8 mouse cellular contexts compared by ENCODE assay signal in the genomic region with DNA sequence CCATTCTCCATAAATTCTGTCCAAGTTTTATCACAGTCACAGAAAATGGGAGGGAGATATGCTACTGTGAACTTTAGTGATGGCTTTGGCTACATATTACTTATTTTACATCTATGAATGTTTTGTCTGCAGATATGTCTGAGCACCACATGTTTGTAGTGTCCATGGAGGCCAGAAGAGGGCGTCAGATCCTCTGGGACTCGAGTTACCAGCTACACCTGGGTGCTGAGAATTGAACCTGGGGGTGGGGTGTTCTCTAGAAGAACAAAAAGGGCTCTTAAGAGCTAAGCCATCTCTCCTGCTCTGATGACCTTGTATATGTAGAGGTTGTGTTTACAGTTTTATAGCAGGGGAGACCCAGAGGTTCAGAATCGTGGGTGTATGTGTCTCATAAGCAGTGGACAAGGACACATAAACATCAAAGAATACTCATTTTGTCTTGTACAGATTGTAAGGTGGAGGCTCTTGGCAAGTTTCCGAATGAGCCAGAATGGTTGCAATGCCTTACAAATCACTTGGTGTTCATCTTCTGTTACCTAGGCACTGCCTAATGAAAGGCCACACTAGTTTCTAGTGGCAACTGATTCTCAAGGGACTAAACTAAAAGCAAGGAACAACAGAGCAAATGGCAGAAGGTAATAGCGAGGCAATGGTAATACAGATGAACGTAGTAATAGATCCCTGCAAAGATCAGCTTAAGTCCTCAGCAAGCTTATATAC. TPM values are rescaled to one million over a fixed set of nuclear protein-coding genes. Genes with fewer than 3 reads are reported as not detected.
DNase-seq lines count a peak whose midpoint lies in the region; ATAC-seq and TF ChIP-seq lines count a peak whose summit lies in the region.

No protein-coding gene starts in this region.

- H3K9me3 ChIP-seq in lung, embryonic 15.5 days = no peaks in the 10 kb centered on the region
- no peaks in the 10 kb centered on the region for H3K9me3 ChIP-seq in embryonic facial prominence, embryonic 14.5 days (ENCODE audit: control insufficient read depth, low read length)
- H3K9me3 ChIP-seq in limb, embryonic 14.5 days (ENCODE audit: control insufficient read depth, low read length) = no peaks in the 10 kb centered on the region
- H3K9me3 ChIP-seq in stomach, embryonic 14.5 days (ENCODE audit: control insufficient read depth, low read depth, low read length) = no peaks in the 10 kb centered on the region

- H3K27me3 ChIP-seq in lung, embryonic 15.5 days = no peaks in the 10 kb centered on the region
- H3K27me3 ChIP-seq in embryonic facial prominence, embryonic 14.5 days (replicated peaks; ENCODE audit: control insufficient read depth, insufficient read depth, low read length) = no peaks in the 10 kb centered on the region
- no peaks in the 10 kb centered on the region for H3K27me3 ChIP-seq in limb, embryonic 14.5 days (ENCODE audit: control insufficient read depth, insufficient read depth, low read length)
- H3K27me3 ChIP-seq in stomach, embryonic 14.5 days (ENCODE audit: control insufficient read depth, insufficient read depth, low read length) = no peaks in the 10 kb centered on the region

- peak overlapping the region; percentile 99 for H3K4me3 ChIP-seq in lung, embryonic 15.5 days
- H3K4me3 ChIP-seq in embryonic facial prominence, embryonic 14.5 days (ENCODE audit: low read depth, low read length) = peak overlapping the region; percentile 86; the same call in 1 of the 2 replicates
- peak overlapping the region; percentile 98; the same call in 1 of the 2 replicates for H3K4me3 ChIP-seq in limb, embryonic 14.5 days (replicated peaks; ENCODE audit: low read length)
- H3K4me3 ChIP-seq in stomach, embryonic 14.5 days (ENCODE audit: low read depth, low read length) = peak overlapping the region; percentile 91

- H3K27ac ChIP-seq in lung, embryonic 15.5 days = no peak overlapping the region
- no peak overlapping the region for H3K27ac ChIP-seq in embryonic facial prominence, embryonic 14.5 days (replicated peaks; ENCODE audit: low read depth, low read length)
- H3K27ac ChIP-seq in limb, embryonic 14.5 days (replicated peaks; ENCODE audit: low read depth, low read length) = no peak overlapping the region
- no peak overlapping the region for H3K27ac ChIP-seq in stomach, embryonic 14.5 days (ENCODE audit: low read length)

- H3K4me1 ChIP-seq in lung, embryonic 15.5 days = peaks cover 19% of the 10 kb centered on the region
- H3K4me1 ChIP-seq in embryonic facial prominence, embryonic 14.5 days (ENCODE audit: control insufficient read depth, insufficient read depth, low read length) = peaks cover 16% of the 10 kb centered on the region; the same call in 1 of the 2 replicates
- 0 out of 2 replicates have a peak, but pooled peaks cover 9% of the 10 kb centered on the region for H3K4me1 ChIP-seq in limb, embryonic 14.5 days (ENCODE audit: control insufficient read depth, insufficient read depth, low read length)
- peaks cover 11% of the 10 kb centered on the region; the same call in 1 of the 2 replicates for H3K4me1 ChIP-seq in stomach, embryonic 14.5 days (ENCODE audit: control insufficient read depth, insufficient read depth, low read length)

- no peak for DNase-seq in lung, postnatal 10 days
- DNase-seq in embryonic facial prominence, embryonic 14.5 days (ENCODE audit: low spot score) = no peak
- DNase-seq in limb, embryonic 14.5 days (ENCODE audit: low spot score) = no peak
- no peak for DNase-seq in adrenal gland, adult 18-20 months (ENCODE audit: low spot score in 2 of 2)
- no peak for DNase-seq in adrenal gland, adult 8-10 months

- H3K4me2 ChIP-seq in lung, embryonic 15.5 days = peak overlapping the region; percentile 95
- H3K4me2 ChIP-seq in embryonic facial prominence, embryonic 14.5 days (ENCODE audit: low read depth, low read length) = peak overlapping the region; percentile 80
- peak overlapping the region; percentile 85 for H3K4me2 ChIP-seq in limb, embryonic 14.5 days (replicated peaks; ENCODE audit: low read depth, low read length, severe bottlenecking)
- peak overlapping the region; percentile 90 for H3K4me2 ChIP-seq in stomach, embryonic 14.5 days (replicated peaks; ENCODE audit: low read depth, low read length)

- ATAC-seq in lung, embryonic 15.5 days (ENCODE audit: borderline replicate concordance, extremely low read depth, low FRiP score, low TSS enrichment) = no peak
- ATAC-seq in embryonic facial prominence, embryonic 14.5 days (ENCODE audit: low read depth) = no peak
- ATAC-seq in limb, embryonic 14.5 days (ENCODE audit: low FRiP score, low read depth) = no peak
- ATAC-seq in stomach, embryonic 14.5 days (ENCODE audit: insufficient number of reproducible peaks, insufficient read depth, low FRiP score, low read depth) = no peak
- ATAC-seq in inflammation-experienced regulatory T-cells, adult 6 months = no peak

- H3K36me3 ChIP-seq in lung, embryonic 15.5 days = no peaks in the 10 kb centered on the region
- H3K36me3 ChIP-seq in embryonic facial prominence, embryonic 14.5 days (ENCODE audit: control insufficient read depth, insufficient read depth, low read length) = no peaks in the 10 kb centered on the region
- H3K36me3 ChIP-seq in limb, embryonic 14.5 days (ENCODE audit: control insufficient read depth, insufficient read depth, low read length) = no peaks in the 10 kb centered on the region
- H3K36me3 ChIP-seq in stomach, embryonic 14.5 days (ENCODE audit: control insufficient read depth, insufficient read depth, low read length) = no peaks in the 10 kb centered on the region

- no peak for TF ChIP-seq POLR2A in limb, embryonic 14.5 days (IDR thresholded peaks at IDR 0.05; ENCODE audit: borderline replicate concordance, extremely low read depth, insufficient read depth, insufficient read length)

- WGBS in lung, embryonic 15.5 days = 36% methylated on average over 6 of the region's 6 CpGs
- WGBS in embryonic facial prominence, embryonic 14.5 days = 42% methylated on average over 6 of the region's 6 CpGs
- whole genome bisulfite sequencing in limb, embryonic 14.5 days = 48% methylated on average over 6 of the region's 6 CpGs
- WGBS in stomach, embryonic 14.5 days = 38% methylated on average over 6 of the region's 6 CpGs

- H3K9ac ChIP-seq in lung, embryonic 15.5 days = no peak overlapping the region
- no peak overlapping the region for H3K9ac ChIP-seq in embryonic facial prominence, embryonic 14.5 days (ENCODE audit: low read depth, low read length)
- H3K9ac ChIP-seq in limb, embryonic 14.5 days (ENCODE audit: low read depth, low read length, severe bottlenecking) = no peak overlapping the region
- no peak overlapping the region for H3K9ac ChIP-seq in stomach, embryonic 14.5 days (replicated peaks; ENCODE audit: low read depth, low read length)

RNA-seq across cellular contexts. Expression of gene Rnf145, which starts 1.0 kb away (rescaled TPM):
- 77.2 and 77.9 TPM in 2 replicates for polyA plus RNA-seq in lung, embryonic 15.5 days (2015; fragmentation: Nextera tagmentation; extraction: Ambion mirVana)
- polyA plus RNA-seq in embryonic facial prominence, embryonic 14.5 days (2014; fragmentation: Nextera tagmentation; extraction: Ambion mirVana) = 82.8 and 85.4 TPM in 2 replicates
- 92.1 and 160 TPM in 2 replicates for polyA plus RNA-seq in limb, embryonic 14.5 days (2012; rRNA removed)
- 84.5 and 105 TPM in 2 replicates for polyA plus RNA-seq in limb, embryonic 14.5 days (2014; fragmentation: Nextera tagmentation; extraction: Ambion mirVana)
- polyA plus RNA-seq in stomach, embryonic 14.5 days (2014; fragmentation: Nextera tagmentation; extraction: Ambion mirVana) = 78.7 and 84.7 TPM in 2 replicates
- polyA plus RNA-seq in inflammation-experienced regulatory T-cells, adult 6 months (2017; shearing (Covaris generic)) = 10 to 100 TPM; 49.3 to 67.5 (median 63.5) TPM
- 10 to 100 TPM; 47.2 to 61.7 TPM for total RNA-seq in adrenal gland, adult 18-20 months (2021)
- 10 to 100 TPM; 81.6 to 96.2 (median 89.6) TPM for total RNA-seq in adrenal gland, adult 8-10 months (2022)

RNA-seq across cellular contexts. Expression of gene Ublcp1, which starts 47.4 kb away (rescaled TPM):
- 59.1 and 61.8 TPM in 2 replicates for polyA plus RNA-seq in lung, embryonic 15.5 days (2015; fragmentation: Nextera tagmentation; extraction: Ambion mirVana)
- 57.4 and 60.4 TPM in 2 replicates for polyA plus RNA-seq in embryonic facial prominence, embryonic 14.5 days (2014; fragmentation: Nextera tagmentation; extraction: Ambion mirVana)
- polyA plus RNA-seq in limb, embryonic 14.5 days (2012; rRNA removed) = 49.5 and 60.6 TPM in 2 replicates
- 64.5 and 66.5 TPM in 2 replicates for polyA plus RNA-seq in limb, embryonic 14.5 days (2014; fragmentation: Nextera tagmentation; extraction: Ambion mirVana)
- 61.9 and 62.0 TPM in 2 replicates for polyA plus RNA-seq in stomach, embryonic 14.5 days (2014; fragmentation: Nextera tagmentation; extraction: Ambion mirVana)
- 10 to 100 TPM; 41.8 to 44.1 (median 43.3) TPM for polyA plus RNA-seq in inflammation-experienced regulatory T-cells, adult 6 months (2017; shearing (Covaris generic))
- total RNA-seq in adrenal gland, adult 18-20 months (2021) = 10 to 100 TPM; 35.5 to 46.2 TPM
- total RNA-seq in adrenal gland, adult 8-10 months (2022) = 10 to 100 TPM; 35.1 to 58.6 (median 50.5) TPM
